Mouse (Mus musculus) embryo, embryonic 9.5 days (tissue): ENCODE measurements at regions not wholly inside any gene's neighbourhood (a gene's known extent, or its start where the extent isn't known, plus 50 kb on each side); places are given as distances from the start of the nearest gene placed in this dataset.
"Not testable (repeated sequence)": the region's sequence is repeated elsewhere in the genome, so short reads cannot be mapped to it uniquely, and the experiment has no call there.

Source experiments
- DNase-seq: peaks from one replicate; pipeline ENCODE4 v3.0.0-alpha.2; 2017; ENCODE audit errors: extremely low spot score

GRCm38 (mm10) chr16:23838696-23839095 is 52.1 kb downstream of the Sst start:
- peak; percentile 8 for DNase-seq

GRCm38 (mm10) chr16:23838114-23838513 is 52.6 kb downstream of the Sst start:
- DNase-seq, result no peak

GRCm38 (mm10) chr16:23834991-23835390 is 55.8 kb downstream of the Sst start:
- no peak for DNase-seq

GRCm38 (mm10) chr16:23833603-23834002 is 57.2 kb downstream of the Sst start:
- no peak for DNase-seq

DNA sequence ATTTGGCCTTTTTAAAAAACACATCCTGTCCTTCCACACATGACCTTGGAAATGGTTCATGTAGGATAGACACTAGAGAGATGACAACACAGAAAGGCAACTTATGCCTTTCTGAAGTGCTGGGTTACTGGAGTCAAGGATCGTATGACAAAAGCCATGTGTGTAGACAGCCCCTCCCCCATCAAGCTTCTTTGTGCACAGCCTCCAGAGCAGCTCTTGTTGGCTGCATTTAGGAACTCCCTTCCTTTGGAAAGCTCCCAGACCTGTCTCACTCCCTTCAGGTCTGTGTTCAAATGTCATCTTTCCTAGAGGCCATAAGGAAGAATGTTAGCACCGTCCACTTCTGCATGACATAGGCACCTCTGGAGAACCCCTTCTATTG is 57.7 kb downstream of the Sst start:
- DNase-seq, result no peak

DNA sequence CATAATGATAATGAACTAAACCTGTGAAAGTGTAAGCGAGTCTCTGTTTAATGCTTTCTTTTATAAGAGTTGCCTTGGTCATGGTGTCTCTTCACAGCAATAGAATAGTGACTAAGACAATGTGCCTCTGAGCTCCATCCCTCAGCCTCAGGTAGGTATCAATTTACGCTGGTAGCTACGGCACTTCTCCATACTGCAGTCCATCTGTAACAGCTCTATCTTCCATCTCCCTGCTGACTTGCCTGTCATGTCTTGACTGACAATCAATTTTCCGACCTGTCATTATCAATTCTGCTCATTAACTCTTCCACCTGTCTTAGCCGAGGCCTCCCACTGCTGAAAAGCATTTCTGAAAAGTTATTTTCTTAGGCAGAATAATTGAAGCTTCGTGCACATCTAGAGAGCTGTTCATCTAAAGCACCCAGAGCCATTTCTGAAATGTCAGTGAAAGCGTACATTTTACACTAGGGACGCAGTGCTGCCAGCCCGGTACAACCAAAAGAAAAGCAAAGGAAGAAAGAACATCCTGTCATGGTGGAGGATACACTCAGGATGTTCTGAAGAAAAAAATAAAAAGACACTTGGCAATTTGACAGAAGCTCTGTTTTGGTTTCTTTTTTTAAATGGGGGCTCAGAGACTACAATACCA is 58.2 kb downstream of the Sst start:
- DNase-seq, result no peak

DNA sequence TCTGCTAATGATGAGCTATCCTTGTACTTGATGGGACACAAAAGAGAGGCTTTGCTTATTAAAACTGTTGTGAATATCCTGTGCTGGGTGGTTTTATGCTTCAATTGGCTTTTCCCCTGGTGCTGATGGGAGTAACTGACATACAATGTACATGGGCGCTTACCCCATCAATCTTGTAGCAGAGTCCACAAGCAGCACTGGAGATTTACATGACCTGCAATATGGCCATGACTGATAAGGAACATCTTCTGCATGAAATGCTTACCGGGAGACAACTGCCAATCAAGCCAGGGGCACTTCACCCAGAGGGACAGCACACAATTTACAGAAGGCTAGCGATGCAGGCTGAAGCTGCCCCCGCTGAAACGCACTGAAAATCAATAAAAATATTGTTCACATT is 65.1 kb downstream of the Sst start:
- DNase-seq, result no peak

- no peak for DNase-seq
These were observed 105.5 kb downstream of the Sst start for GRCm38 (mm10) chr16:23785216-23785615.

DNA sequence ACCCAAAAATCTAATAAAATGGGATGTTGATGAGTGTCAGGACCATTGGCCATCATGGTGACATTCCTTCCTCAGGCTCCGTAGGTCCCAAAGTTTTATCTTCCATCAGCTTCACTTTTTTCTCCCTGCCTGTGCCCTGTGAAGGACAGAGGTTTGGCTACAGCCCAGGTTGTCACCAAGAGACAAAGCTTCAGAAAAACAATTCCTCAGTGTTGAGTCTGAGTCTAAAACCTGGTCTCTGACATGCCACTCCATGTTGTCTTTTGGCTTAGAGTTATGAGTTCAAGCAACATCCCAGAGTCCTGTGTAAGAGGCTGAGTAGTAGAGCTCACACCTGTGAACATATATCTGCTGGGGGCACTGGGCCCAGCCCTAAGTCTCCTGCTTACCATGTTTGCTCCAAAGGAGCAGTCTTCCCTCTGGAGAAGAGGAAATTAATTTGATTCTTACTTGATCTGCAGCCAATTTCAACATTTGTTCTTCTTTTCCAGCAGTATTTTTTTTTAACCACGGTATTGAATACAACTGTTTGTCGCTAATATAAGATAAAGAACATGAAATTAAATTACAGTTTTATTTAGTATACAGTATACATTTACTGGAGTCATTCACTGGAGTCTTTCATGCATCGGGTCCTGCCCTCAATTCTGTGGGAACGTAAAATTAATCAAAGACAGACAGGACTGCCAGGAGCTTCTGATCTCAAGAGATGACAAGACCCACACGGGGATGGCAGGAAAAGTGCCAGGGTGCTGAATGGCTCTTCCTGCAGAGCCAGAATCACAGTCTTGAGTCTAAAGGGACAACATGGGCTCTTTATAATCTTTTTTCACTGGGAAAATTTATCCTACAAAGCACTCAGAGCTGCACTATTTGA is 106.5 kb downstream of the Sst start:
- no peak for DNase-seq

DNA sequence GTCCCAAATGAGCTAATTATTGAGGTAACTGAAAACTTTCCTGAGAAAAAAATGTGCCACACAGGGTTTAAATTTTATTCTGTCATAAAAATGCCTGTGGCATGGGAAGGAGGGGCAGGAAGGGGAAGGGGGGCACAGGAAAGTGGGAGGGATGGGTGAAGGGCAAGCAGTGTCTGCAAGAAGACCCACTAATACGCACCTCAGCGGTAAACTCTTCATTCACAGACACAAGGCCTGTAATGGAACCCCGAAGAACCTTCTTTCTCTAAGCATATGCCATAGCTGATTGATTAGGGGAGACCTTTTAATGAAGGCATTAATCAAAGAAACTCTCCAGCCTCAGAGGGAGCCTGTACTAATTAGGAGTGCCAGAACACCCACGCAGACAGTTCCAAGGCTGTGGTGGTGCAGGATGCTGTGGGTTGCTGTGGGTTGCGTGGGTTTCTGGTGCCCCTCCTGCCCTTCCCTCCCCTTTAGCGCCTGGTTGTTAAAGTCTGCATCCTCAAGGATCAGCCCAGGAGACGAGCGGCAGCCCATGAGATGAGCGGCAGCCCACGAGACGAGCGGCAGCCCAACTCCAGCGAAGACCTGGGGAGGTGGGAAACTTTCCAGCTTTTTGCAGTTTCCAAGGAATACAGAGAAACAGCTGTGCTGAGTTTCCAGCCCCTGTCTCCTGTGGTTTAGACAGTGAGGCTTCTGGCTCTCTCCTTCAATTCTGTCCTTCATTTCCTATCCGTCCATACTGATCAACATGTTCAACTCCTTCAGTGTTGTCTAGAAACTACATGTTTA is 110.1 kb downstream of the Sst start:
- no peak for DNase-seq

DNA sequence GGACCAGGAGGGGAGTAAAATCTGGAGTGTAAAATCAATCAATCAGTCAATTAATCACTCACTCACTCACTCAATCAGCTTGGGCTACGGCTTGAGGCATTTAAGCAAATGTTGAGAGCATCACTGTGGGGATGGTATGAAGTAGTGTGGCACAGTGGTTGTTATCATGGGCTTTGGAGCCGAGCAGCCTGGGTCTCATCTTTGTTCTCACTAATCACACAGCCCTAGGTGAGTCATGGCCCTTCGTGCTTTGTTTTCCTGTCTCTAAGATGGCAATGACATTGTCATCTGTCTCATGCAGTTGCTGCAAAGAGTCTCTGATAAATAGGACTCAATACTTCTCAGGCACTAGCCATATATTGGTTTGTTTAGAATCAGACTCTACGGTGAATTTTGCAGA is 112.9 kb downstream of the Sst start:
- no peak for DNase-seq

DNA sequence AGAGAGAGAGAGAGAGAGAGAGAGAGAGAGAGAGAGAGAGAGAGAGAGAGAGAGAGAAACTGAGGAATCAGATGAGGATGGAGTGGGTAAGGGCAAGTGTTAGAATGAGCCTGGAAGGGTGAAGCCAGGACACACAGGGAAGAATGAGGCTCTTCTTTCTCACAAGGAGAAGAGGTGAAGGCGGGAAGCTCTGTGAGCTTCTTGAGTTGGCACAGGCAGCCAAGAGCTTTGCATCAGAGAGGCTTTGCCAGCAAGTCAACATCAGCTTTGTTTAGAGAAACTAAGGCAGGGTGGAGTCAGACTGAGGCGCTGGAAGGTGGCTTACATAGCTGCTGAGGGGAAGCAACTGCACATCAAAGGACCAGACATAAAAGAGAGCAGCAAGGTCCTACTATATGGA is 113.7 kb downstream of the Sst start:
- DNase-seq, result no peak

GRCm38 (mm10) chr16:23776501-23776900 is 114.3 kb downstream of the Sst start:
- DNase-seq, result no peak

GRCm38 (mm10) chr16:23758136-23758812 is 132.5 kb downstream of the Sst start:
- DNase-seq, result no peak

- no peak for DNase-seq
These were observed 153.7 kb downstream of the Sst start for GRCm38 (mm10) chr16:23737026-23737425.

GRCm38 (mm10) chr16:23735722-23736121 is 155.0 kb downstream of the Sst start:
- DNase-seq, result no peak

GRCm38 (mm10) chr16:23726562-23726961 is 164.2 kb downstream of the Sst start:
- no peak for DNase-seq

- DNase-seq, result no peak
These were observed 169.0 kb downstream of the Sst start for GRCm38 (mm10) chr16:23721745-23722144.

DNA sequence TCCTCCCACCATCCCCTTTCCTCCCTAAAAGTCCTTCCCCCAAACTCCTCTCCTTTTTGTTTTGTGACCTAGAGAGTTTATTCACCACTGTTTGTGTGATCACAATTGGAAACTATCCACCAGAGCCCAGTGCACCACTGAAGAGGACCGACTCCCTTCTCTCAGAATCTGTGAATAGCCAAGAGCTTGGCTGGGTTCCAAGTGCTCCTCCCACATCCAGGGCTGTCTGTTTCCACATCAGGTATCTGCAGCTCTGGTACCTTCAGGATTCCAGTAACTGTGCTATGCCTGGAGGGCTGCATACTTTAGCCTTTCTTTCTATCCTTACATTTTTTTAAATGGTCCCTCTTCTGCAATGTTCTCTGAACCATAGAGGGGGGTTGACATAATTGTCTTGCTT is 180.5 kb upstream of the Masp1 start:
- DNase-seq, result no peak

GRCm38 (mm10) chr16:23694226-23694625 is 173.6 kb upstream of the Masp1 start:
- not testable (repeated sequence) for DNase-seq

GRCm38 (mm10) chr16:23690061-23690460 is 169.4 kb upstream of the Masp1 start:
- no peak for DNase-seq

GRCm38 (mm10) chr16:23686783-23687182 is 166.2 kb upstream of the Masp1 start:
- no peak for DNase-seq
